Mouse (Mus musculus) liver, embryonic 13.5 days (tissue): ENCODE measurements around the gene Wdr63. TPM values are rescaled to one million over a fixed set of nuclear protein-coding genes. Genes with fewer than 3 reads are reported as not detected.
"Not testable (repeated sequence)": the region's sequence is repeated elsewhere in the genome, so short reads cannot be mapped to it uniquely, and the experiment has no call there.

Source experiments
- ATAC-seq: fragments of 200-750 bp; cut with Nextera tagmentation; 2 replicates; pipeline ENCODE4 v1.8.0; 2017; ENCODE audit warnings: low read depth, mild to moderate bottlenecking, moderate number of reproducible peaks, moderate library complexity
- DNase-seq: peaks from one replicate; pipeline ENCODE4 v3.0.0; 2022
- H3K27ac ChIP-seq: fragments of 300-500 bp; sonication (generic); 2 replicates; pipeline ENCODE4 v1.5.1; 2015; ENCODE audit warnings: moderate library complexity, mild to moderate bottlenecking, inconsistent platforms
- H3K27me3 ChIP-seq: fragments of 300-500 bp; sonication (generic); 2 replicates; pipeline ENCODE4 v1.6.1; 2015; ENCODE audit warnings: mild to moderate bottlenecking, inconsistent platforms
- H3K36me3 ChIP-seq: fragments of 300-500 bp; sonication (generic); 2 replicates; pipeline ENCODE4 v1.6.1; 2015; ENCODE audit warnings: mild to moderate bottlenecking, inconsistent platforms
- H3K4me1 ChIP-seq: fragments of 300-500 bp; sonication (generic); replicated peaks from 2 replicates; pipeline ENCODE4 v1.6.1; 2015; ENCODE audit warnings: inconsistent platforms
- H3K4me2 ChIP-seq: fragments of 300-500 bp; sonication (generic); 2 replicates; pipeline ENCODE4 v1.6.1; 2015; ENCODE audit warnings: inconsistent platforms, mild to moderate bottlenecking, moderate library complexity
- H3K4me3 ChIP-seq: fragments of 300-500 bp; sonication (generic); replicated peaks from 2 replicates; pipeline ENCODE4 v1.5.1; 2015; ENCODE audit warnings: mild to moderate bottlenecking, inconsistent platforms
- H3K9ac ChIP-seq: fragments of 300-500 bp; sonication (generic); 2 replicates; pipeline ENCODE4 v1.6.1; 2015; ENCODE audit warnings: mild to moderate bottlenecking, inconsistent platforms
- H3K9me3 ChIP-seq: fragments of 300-500 bp; sonication (generic); replicated peaks from 2 replicates; pipeline ENCODE4 v1.6.1; 2016; ENCODE audit warnings: inconsistent platforms
- WGBS: fragments of 180-500 bp; shearing (Covaris S2); methylation state at CpG from one replicate; pipeline ENCODE4 v1.1.7; 2015; ENCODE audit not compliant: insufficient replicate concordance; 5-methylcytosine and 5-hydroxymethylcytosine counted together
- polyA plus RNA-seq: library from polyadenylated mRNA; unstranded; fragments of >200 nt; fragmentation: Nextera tagmentation; extraction: Ambion mirVana; gene quantifications from 2 replicates; pipeline ENCODE4 v1.2.1, GENCODE M21; 2015

Wdr63 gene
- polyA plus RNA-seq, 1 experiment from 2014 or later, result 0.35 TPM

DNA sequence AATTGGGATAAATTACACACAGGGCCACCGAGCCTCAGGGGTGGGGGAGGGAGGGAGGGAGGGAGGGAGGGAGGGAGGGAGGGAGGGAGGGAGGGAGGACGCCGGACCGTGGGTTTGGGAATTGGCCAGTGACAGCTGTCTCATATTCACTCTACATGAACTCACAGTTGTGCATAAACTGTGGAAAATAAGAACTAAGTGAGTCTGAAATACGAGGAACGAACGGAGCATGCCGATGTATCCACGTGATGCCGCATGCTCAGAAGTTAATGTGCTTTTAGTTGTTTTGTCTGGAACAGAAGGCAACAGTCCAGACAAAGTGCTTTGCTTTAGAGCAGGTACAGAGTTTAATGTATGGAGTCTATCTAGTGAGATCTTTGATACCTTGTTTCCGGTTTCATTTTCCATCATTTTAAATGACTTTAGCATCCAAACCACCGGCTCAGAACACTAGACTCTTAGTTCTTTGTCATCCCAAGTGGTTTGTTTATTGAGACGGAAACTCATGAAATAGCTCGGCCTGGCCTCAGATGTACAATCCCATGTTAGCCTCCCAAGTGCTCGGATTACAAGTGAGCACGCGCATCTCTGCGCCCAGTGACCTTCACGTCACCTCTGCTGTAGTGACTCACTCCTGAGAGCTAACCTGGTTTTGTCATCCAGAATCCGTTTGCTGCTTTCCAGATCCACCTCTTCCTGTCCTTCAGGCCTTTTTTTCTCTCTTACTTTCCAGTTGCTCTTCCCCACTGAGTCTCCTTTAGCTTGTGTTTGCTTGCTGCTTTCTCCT is 97.9 kb downstream of the Wdr63 start:
- 81% methylated on average over 19 of the region's 20 CpGs for WGBS
- no peak for DNase-seq
- H3K9ac ChIP-seq, result no peak overlapping the region
- peaks cover 14% of the 10 kb centered on the region for H3K36me3 ChIP-seq
- H3K4me1 ChIP-seq, result no peaks in the 10 kb centered on the region
- H3K4me3 ChIP-seq, result no peak overlapping the region
- ATAC-seq, result no peak
- no peak overlapping the region for H3K27ac ChIP-seq
- H3K4me2 ChIP-seq, result no peak overlapping the region
- H3K27me3 ChIP-seq, result no peaks in the 10 kb centered on the region
- no peaks in the 10 kb centered on the region for H3K9me3 ChIP-seq

DNA sequence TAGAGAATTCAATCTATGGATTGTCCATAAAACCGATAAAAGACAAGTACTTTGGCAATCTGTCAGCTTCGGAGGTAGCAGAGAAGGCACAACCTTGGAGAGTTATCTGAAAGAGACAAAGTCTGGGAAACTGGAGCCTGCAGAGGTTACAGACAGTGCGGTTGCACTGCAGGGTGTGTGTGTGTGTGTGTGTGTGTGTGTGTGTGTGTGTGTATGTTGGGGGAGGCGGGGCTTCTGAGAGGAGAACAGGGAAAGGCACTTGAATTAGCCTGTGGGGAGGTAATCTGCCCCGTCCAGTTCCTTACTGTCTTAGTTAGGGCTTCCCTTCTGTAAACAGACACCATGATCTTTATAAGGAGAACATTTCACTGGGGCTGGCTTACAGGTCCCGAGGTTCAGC is 100.1 kb downstream of the Wdr63 start:
- DNase-seq (no peak), ATAC-seq (no peak)
- H3K27me3 ChIP-seq, result no peaks in the 10 kb centered on the region
- no peak overlapping the region for H3K9ac ChIP-seq
- H3K36me3 ChIP-seq, result peaks cover 8% of the 10 kb centered on the region; the same call in 1 of the 2 replicates
- 68% methylated on average over 6 of the region's 6 CpGs for WGBS
- no peaks in the 10 kb centered on the region for H3K4me1 ChIP-seq
- H3K9me3 ChIP-seq, result no peaks in the 10 kb centered on the region
- H3K4me3 ChIP-seq, result no peak overlapping the region
- no peak overlapping the region for H3K27ac ChIP-seq
- no peak overlapping the region for H3K4me2 ChIP-seq

DNA sequence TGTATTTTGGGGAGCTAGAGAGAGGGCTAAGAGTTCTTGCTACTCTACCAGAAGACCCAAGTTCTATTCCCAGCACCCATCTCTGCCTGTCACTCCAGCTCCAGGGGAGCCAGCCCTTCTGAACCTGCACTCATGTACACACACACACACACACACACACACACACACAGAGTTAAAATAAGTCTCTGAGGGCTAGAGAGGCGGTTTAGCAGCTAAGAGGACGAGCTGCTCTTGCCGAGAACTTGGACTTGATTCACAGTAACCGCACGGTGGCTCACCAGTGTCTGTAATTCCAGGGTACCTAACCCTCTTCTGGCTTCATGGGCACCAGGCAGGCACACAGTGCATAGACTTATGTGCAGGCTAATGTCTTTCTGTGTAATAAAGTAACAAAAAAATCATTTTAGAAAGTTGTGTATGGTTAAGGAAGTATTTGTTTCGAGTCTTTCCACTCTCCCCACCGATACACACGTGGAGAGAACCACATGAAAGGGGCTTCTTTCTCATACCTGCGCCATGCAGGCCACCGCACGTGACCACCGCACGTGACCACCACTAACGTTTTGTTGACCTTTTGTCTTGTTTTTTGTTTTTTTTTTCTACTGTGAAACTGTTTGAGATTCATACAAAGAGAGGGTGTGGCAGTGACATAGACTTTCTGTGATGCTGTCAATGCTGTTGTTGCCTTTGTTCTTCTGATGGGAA is 103.4 kb downstream of the Wdr63 start:
- Histone ChIP-seq H3K27me3 (no peaks in the 10 kb centered on the region), H3K9ac (no peak overlapping the region), H3K9me3 (no peaks in the 10 kb centered on the region), H3K4me2 (no peak overlapping the region), H3K4me3 (no peak overlapping the region), H3K4me1 (no peaks in the 10 kb centered on the region), H3K27ac (no peak overlapping the region), H3K36me3 (peaks cover 28% of the 10 kb centered on the region)
- no peak for DNase-seq
- no peak for ATAC-seq
- 82% methylated on average over 14 of the region's 14 CpGs for WGBS

DNA sequence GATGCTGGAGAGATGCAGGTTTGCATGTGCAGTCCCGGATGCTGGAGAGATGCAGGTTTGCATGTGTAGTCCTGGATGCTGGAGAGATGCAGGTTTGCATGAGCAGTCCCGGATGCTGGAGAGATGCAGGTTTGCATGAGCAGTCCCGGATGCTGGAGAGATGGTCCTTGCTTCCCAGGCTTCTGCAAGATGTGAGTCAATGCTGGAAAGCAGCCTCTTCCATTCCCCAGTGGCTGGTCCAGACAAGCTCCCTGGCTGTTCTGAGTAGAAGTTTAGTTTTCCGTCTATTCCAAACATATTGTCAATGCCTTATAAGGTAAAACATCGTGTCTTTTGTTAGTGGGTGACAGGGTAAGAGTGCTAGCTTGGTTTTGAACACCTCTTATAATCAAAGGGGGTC is 111.4 kb downstream of the Wdr63 start:
- H3K4me2 ChIP-seq, H3K4me3 ChIP-seq, H3K9me3 ChIP-seq, H3K27ac ChIP-seq, H3K27me3 ChIP-seq, DNase-seq, ATAC-seq, H3K9ac ChIP-seq: not testable (repeated sequence)
- peaks cover 11% of the 10 kb centered on the region; the same call in 1 of the 2 replicates for H3K4me1 ChIP-seq
- peaks cover 12% of the 10 kb centered on the region for H3K36me3 ChIP-seq
- 69% methylated on average over 5 of the region's 5 CpGs for WGBS

DNA sequence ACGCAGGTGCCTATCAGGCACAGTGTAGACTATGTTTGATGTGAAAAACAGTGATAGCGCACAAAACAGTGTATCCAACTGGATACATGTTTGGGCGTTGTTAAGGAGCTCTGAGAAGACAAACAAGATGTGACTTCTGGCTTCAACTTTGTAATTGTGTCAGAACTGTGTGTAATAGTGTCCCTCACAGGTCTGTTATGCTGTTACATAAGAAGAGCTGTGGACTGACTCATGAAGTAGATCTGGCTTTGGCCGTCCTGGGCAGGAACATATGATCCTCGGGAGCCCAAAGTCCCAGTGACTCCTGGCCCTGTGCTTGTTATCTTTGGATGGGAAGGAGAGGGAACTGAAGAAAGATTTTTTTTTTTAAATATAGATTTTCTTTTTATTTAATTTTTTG is 112.4 kb downstream of the Wdr63 start:
- no peaks in the 10 kb centered on the region for H3K27me3 ChIP-seq
- no peak overlapping the region for H3K27ac ChIP-seq
- no peak overlapping the region for H3K4me2 ChIP-seq
- no peak for ATAC-seq
- peaks cover 11% of the 10 kb centered on the region; the same call in 1 of the 2 replicates for H3K4me1 ChIP-seq
- 66% methylated on average over 5 of the region's 5 CpGs for WGBS
- no peaks in the 10 kb centered on the region for H3K9me3 ChIP-seq
- H3K9ac ChIP-seq, result no peak overlapping the region
- H3K4me3 ChIP-seq, result no peak overlapping the region
- 0 out of 2 replicates have a peak, but pooled peaks cover 5% of the 10 kb centered on the region for H3K36me3 ChIP-seq
- DNase-seq, result no peak

DNA sequence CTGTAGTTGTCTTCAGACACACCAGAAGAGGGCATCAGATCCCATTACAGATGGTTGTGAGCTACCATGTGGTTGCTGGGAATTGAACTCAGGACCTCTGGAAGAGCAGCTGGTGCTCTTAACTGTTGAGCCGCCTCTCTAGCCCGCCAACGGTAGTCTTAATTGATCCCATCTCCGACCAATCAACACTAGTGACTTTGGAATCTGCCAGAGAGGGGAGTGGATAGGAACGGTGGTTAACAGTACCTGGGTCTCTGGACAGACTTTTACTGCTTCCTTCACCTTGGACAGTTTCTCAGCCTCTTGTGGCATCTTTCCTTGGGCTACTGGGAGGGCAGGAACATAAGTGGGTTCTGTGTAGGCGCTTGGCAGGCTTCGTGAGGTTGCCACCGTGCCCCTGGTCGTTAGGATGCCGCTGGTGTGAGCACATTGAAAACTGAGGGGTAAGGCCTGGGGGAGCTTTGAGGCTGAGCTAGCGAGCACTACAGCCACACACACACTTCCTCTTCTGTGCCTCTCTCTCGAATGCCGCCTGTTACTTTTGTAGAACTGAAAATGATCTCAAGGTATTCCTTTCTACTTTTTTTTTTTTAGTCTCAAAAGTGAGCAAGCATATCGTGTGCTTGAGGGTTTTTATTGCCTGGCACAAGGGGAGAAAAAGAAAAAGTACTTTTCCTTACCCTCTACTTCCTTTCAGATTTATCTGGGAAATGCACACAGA is 114.3 kb downstream of the Wdr63 start:
- DNase-seq (no peak), ATAC-seq (no peak)
- WGBS, result 52% methylated on average over 14 of the region's 14 CpGs
- H3K9ac ChIP-seq, result no peak overlapping the region
- peaks cover 20% of the 10 kb centered on the region for H3K4me1 ChIP-seq
- no peaks in the 10 kb centered on the region for H3K9me3 ChIP-seq
- H3K4me2 ChIP-seq, result no peak overlapping the region
- no peak overlapping the region for H3K27ac ChIP-seq
- 0 out of 2 replicates have a peak, but pooled peaks cover 3% of the 10 kb centered on the region for H3K36me3 ChIP-seq
- H3K27me3 ChIP-seq, result peaks cover 9% of the 10 kb centered on the region
- no peak overlapping the region for H3K4me3 ChIP-seq

DNA sequence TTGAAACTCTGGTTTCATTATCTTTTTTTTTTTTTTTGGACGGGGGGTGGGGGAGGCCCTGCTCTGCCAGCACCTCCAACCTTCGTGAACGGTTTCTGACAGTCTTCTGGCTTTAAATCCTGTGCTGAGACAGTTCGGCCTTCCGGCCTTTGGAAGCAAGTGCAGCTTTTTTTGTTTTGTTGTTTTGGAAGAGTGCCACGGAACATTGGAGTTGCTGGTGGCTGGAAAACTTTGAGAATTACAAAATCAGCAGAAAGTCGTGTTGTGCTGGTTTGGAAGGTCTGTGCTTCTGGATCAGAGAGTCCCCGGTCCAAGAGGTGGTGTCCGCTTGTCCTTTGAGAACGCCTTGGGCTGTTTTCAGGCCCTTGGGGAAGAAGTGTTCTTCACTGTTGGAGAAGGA is 115.1 kb downstream of the Wdr63 start:
- Histone ChIP-seq H3K9me3 (no peaks in the 10 kb centered on the region), H3K36me3 (no peaks in the 10 kb centered on the region), H3K9ac (no peak overlapping the region), H3K27me3 (peaks cover 17% of the 10 kb centered on the region), H3K4me1 (peaks cover 26% of the 10 kb centered on the region), H3K27ac (no peak overlapping the region), H3K4me3 (no peak overlapping the region), H3K4me2 (no peak overlapping the region)
- ATAC-seq (no peak), DNase-seq (no peak)
- 75% methylated on average over 10 of the region's 10 CpGs for WGBS

DNA sequence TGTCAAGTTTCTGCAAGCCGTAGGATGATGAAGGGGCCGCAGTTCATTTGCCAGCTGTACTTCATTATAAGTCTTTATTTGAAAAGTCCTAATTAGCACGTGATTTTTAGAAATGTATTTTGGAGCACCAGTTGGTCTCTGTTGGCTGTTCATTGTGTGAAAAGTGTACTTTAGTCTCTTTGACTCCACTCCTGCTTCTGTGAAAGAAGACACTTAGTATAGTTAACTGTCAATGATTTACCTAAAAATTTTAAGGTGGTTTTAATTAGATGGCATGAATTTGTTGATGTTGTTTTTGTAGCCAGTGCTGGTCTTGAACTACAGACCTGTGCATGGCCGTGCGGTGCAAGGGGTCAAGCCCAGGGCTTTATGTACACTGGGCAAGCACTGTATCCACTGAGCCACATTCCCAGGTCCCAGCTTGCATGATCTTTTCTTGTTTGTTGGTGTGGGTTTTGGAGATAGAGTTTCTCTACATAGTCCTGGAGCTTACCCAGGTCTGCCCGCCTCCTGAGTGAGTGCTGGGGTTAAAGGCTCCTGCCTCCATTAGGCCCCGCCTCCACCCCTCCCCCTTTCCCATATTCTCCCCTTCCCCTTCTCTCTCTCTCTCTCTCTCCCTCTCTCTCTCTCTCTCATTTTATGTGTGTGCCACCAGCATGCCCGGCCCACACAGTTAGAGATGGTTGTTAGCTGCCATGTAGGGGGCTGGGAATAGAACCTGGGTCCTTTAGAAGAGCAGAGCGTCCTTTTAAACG is 115.8 kb downstream of the Wdr63 start:
- Histone ChIP-seq H3K9ac (no peak overlapping the region), H3K4me1 (peaks cover 30% of the 10 kb centered on the region), H3K36me3 (no peaks in the 10 kb centered on the region), H3K4me3 (no peak overlapping the region), H3K4me2 (no peak overlapping the region), H3K27ac (no peak overlapping the region), H3K9me3 (no peaks in the 10 kb centered on the region), H3K27me3 (peaks cover 24% of the 10 kb centered on the region)
- ATAC-seq (no peak), DNase-seq (no peak)
- WGBS, result 74% methylated on average over 10 of the region's 10 CpGs

DNA sequence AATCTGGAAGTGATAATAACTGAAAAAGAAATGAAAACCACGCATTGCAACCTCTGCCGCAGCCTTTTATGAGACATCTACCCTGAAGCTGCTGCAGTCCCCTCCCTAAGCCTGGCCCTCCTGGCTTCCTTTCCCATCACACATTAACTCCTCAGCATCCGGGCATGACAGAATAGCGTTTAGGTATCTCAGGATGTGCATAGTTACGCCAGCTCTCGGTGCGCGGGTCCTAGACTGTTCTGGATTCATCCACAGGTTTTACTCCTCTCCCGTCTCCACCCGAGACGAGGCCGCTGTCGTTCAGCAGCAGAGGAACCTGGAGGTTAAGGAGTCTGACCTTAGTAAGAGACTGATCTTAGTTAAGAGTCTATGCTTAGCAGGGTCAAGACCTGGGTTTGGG is 116.8 kb downstream of the Wdr63 start:
- H3K9me3 ChIP-seq, result no peaks in the 10 kb centered on the region
- WGBS, result 76% methylated on average over 13 of the region's 13 CpGs
- no peak overlapping the region for H3K4me3 ChIP-seq
- H3K9ac ChIP-seq, result no peak overlapping the region
- no peak overlapping the region for H3K4me2 ChIP-seq
- DNase-seq (no peak), ATAC-seq (no peak)
- no peak overlapping the region for H3K27ac ChIP-seq
- peaks cover 34% of the 10 kb centered on the region for H3K27me3 ChIP-seq
- no peaks in the 10 kb centered on the region for H3K36me3 ChIP-seq
- H3K4me1 ChIP-seq, result peaks cover 30% of the 10 kb centered on the region
